Mouse (Mus musculus) cerebellum, adult 11-12 months (tissue): ENCODE measurements around the gene Spint2.
"Not testable (repeated sequence)": the region's sequence is repeated elsewhere in the genome, so short reads cannot be mapped to it uniquely, and the experiment has no call there.

ENCODE experiments used
- DNase-seq: peaks from one replicate; pipeline ENCODE4 v3.0.0; 2022

Spint2 gene

DNA sequence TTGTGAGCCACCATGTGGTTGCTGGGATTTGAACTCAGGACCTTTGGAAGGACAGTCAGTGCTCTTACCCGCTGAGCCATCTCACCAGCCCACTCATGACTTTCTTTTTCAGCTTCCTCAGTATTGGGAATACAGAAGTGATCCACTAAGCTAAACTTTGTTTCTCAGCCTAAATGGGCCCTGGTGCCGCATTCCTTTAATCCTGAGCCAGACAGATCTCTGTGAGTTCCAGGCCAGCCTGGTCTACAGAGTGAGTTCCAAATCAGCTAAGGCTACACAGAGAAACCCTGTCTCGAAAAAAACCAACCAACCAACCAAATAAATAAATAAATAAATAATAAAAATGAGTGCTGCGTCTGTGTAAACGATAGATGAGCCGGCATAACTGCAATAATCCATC, 44.1 kb downstream of the Spint2 start:
- DNase-seq: peak; percentile 61

GRCm38 (mm10) chr7:29236593-29236992, 45.1 kb downstream of the Spint2 start:
- no peak for DNase-seq

- no peak for DNase-seq
Observed at GRCm38 (mm10) chr7:29234661-29235060, 47.1 kb downstream of the Spint2 start.

GRCm38 (mm10) chr7:29233745-29234144, 48.0 kb downstream of the Spint2 start:
- no peak for DNase-seq

GRCm38 (mm10) chr7:29232247-29233013, 49.3 kb downstream of the Spint2 start, which contains the start of gene Kcnk6:
Kcnk6 (minus strand) TSS chr7:29232515.
- no peak for DNase-seq

DNA sequence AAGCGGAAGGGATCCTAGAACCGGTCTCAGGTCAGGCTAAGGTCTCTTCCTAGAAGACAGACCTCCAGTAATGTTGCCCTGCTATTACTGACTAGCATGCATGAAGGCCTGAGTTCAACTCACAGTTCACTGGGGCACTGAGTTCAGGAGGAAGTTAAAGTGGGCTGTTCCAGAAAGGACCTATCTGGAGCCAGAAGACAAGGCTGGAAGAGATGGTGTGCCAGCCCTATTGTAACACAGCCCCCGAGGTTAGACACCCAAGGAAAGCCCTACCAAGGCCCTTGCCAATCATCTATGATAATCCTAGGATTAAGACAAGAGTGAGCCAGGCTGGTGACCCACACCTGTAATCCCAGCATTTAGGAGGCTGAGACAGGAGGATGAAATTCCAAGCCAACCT, 50.2 kb downstream of the Spint2 start:
- DNase-seq: no peak

DNA sequence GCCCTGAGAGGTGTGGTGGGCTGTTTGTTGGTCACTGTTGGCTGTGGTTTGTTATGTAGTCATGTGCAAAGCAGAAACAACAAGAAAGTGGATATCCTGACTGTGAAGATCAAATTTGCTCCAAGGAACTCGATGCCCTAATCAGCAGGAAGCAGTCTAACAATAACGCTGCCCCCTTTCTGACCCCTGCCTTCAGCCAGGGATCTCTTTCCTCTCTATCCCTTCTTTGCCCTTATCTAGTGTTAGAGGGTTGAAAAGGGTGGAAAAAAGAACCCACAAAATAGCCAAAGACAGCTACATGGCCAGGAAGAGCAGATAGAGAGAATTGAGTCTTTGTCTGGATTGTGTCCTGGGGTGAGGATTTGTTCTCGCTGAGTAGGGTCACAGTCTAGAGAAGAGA, 51.2 kb downstream of the Spint2 start:
- DNase-seq: no peak

DNA sequence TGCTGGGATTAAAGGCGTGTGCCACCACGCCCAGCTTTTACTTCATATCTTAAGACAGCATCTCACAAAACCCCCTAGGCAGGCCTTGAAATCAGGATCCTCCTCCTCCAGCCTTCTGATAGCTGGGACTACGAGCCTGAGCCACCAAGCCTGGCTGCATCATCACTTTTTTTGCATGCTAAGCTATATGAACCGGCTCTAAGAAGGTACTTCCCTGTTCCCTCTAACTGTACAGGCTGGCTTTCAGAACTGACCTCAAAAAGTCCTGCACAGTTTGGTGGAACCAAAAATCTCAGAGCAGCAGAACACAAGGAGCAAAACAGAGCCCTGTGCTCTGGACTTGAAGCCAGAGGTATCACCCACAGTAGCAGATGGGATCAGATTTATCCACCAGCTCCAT, 53.5 kb downstream of the Spint2 start:
- DNase-seq: no peak

GRCm38 (mm10) chr7:29225520-29225919, 56.2 kb downstream of the Spint2 start:
- DNase-seq: no peak

DNA sequence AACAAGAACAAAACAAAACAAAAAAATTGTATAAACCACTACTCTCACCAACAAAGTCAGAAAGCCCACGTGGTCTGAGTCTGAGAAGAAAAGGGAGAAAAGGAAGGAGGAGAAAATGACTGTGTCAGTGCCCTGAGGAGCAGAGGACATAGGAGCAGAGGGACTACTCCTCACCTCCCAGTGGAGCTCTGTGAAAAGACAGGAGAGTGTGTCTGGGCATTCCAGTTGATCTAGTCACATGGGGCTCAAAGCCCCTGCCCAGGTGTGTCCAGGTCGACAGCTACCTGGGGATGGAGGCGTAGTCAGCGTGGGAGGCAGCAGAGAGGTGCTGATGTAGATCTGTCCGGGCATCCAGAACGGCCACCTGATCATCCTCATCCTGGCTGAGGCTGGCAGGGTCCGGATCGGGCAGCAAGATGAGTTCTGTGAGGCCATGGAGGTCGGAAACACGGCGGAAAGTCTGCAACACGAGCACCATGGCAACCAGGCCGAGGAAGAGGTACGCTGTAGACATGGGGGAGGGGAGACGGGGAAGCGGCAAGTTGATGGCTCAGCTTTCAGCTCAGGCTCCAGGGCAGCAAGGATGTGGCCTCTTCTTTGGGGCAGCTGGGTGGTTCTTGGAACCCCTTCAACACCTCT, 56.8 kb downstream of the Spint2 start:
- DNase-seq: no peak

GRCm38 (mm10) chr7:29214846-29215245, 66.9 kb downstream of the Spint2 start:
- no peak for DNase-seq

- DNase-seq: no peak
Observed at GRCm38 (mm10) chr7:29214236-29214635, 67.5 kb downstream of the Spint2 start.

GRCm38 (mm10) chr7:29213675-29214082, 68.0 kb downstream of the Spint2 start, which contains the start of gene Catsperg1:
Catsperg1 (minus strand) TSS chr7:29214035.
- peak; percentile 50 for DNase-seq

GRCm38 (mm10) chr7:29212775-29213560, 68.7 kb downstream of the Spint2 start:
- DNase-seq: not testable (repeated sequence)

DNA sequence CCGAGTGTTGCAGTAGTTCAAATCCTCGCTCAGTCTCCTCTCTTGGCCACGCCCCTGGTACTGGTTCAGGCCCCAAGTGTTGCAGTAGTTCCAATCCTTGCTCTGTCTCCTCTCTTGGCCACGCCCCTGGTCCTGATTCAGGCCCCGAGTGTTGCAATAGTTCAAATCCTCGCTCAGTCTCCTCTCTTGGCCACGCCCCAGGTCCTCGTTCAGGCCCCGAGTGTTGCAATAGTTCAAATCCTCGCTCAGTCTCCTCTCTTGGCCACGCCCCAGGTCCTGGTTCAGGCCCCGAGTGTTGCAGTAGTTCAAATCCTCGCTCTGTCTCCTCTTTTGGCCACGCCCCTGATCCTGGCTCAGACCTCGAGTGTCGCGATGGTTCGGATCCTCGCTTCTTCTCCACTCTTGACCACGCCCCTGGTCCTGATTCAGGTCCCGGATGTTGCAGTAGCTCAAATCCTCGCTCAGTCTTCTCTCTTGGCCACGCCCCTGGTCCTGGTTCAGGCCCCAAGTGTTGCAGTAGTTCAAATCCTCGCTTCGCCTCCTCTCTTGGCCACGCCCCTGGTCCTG, 69.4 kb downstream of the Spint2 start:
- DNase-seq: no peak

- DNase-seq: peak; percentile 59
Observed at GRCm38 (mm10) chr7:29211415-29212198, 70.1 kb downstream of the Spint2 start.

- not testable (repeated sequence) for DNase-seq
Observed at GRCm38 (mm10) chr7:29211013-29211412, 70.7 kb downstream of the Spint2 start.
